Mouse (Mus musculus) liver, embryonic 14 days (tissue): ENCODE results near the gene Mup9. TPM values are rescaled to one million over a fixed set of nuclear protein-coding genes. Genes with fewer than 3 reads are reported as not detected.

Source experiments
- polyA plus RNA-seq: library from polyadenylated mRNA; depleted of rRNA; stranded (reverse); fragments of >200 nt; gene quantifications from 2 replicates; pipeline ENCODE4 v1.2.3, GENCODE M21; 2012; rRNA removed

Gene Mup9
- not detected in 2 replicates for polyA plus RNA-seq

DNA sequence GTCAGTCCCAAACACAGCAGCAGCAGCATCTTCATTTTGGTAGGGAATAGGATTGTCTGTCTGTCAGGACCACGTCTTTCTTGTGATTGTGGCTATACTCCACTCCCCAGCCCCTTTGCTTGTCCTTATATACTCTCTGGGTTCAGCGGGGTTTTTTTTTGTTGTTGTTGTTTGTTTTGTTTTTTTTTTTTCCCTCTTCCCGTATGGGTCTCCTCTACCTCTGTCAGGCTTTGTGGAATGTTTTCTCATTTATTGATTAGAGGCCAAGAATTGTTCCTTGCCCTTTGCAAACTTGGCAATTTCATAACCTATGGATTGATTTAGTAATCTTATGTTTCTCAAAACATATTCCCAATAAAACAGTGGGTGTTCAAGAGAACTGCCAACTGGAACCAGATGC is at the start of gene Mup9:
TSS of gene Mup9 (minus strand) at position 101 of the 400 bp plus-strand sequence.

Other genes with a start within 250 kb of the Mup9 start
- gene Mup8, start 199.4 kb downstream of the Mup9 start, polyA plus RNA-seq: not detected in 2 replicates
- not detected in 2 replicates for gene Mup1, start 80.0 kb upstream of the Mup9 start, polyA plus RNA-seq
- not detected in 2 replicates for gene Mup10, start 160.2 kb upstream of the Mup9 start, polyA plus RNA-seq
- not detected in 2 replicates for gene Mup11, start 240.5 kb upstream of the Mup9 start, polyA plus RNA-seq